Mouse (Mus musculus) heart, postnatal 0 days (tissue): Measurements from ENCODE around the gene Icmt.

Experiments
- CTCF ChIP-seq: IDR thresholded peaks from 2 replicates; pipeline ENCODE4 v1.5.1; 2016; ENCODE audit warnings: antibody characterized with exemption, control low read depth, low read depth
- EP300 ChIP-seq: IDR thresholded peaks from 2 replicates; pipeline ENCODE4 v1.6.1; 2016; ENCODE audit warnings: antibody characterized with exemption, low read depth

DNA sequence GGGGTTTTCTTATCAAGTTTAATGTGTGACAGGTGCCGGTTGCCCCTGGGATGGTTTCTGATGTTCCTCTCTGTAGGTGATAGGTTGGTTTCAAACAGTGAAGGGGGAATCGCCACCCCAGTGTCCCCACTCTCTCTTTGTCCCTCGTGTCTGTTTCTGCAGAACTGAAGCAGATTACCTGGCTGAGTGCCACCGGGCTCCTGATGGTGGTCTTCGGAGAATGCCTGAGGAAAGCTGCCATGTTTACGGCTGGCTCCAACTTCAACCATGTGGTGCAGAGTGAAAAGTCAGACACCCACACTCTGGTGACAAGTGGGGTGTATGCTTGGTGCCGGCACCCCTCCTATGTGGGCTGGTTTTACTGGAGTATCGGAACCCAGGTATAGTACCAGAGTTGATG is 3.3 kb downstream of the Icmt start:
- TF ChIP-seq CTCF (no peak), EP300 (no peak)
